Mouse (Mus musculus) bone marrow macrophage, adult 2 months (primary cell): ENCODE results near the gene Kif19a. TPM values are rescaled to one million over a fixed set of nuclear protein-coding genes. Genes with fewer than 3 reads are reported as not detected.
A peak's percentile ranks its signal among the peaks of the same experiment; 100 is the strongest.

Source experiments
- H3K27ac ChIP-seq: 2 replicates; pipeline ENCODE4 v1.5.1; 2012; ENCODE audit warnings: low read depth, low read length; ENCODE audit not compliant: insufficient read depth
- H3K4me1 ChIP-seq: 2 replicates; pipeline ENCODE4 v1.6.1; 2012; ENCODE audit warnings: low read length; ENCODE audit not compliant: control insufficient read depth, insufficient read depth
- H3K4me3 ChIP-seq: 2 replicates; pipeline ENCODE4 v1.5.1; 2012; ENCODE audit warnings: mild to moderate bottlenecking, low read length, moderate library complexity; ENCODE audit not compliant: insufficient read depth
- CTCF ChIP-seq: IDR thresholded peaks from 2 replicates; pipeline ENCODE4 v1.5.1; 2012; ENCODE audit warnings: low read depth, mild to moderate bottlenecking, low read length, moderate library complexity
- POLR2A ChIP-seq: IDR thresholded peaks from 2 replicates; pipeline ENCODE4 v1.6.1; 2012; ENCODE audit warnings: mild to moderate bottlenecking, low read depth, low read length, borderline replicate concordance
- polyA plus RNA-seq: library from polyadenylated mRNA; stranded (reverse); fragments of >200 nt; gene quantifications from 2 replicates; pipeline ENCODE4 v1.2.4, GENCODE M21; 2012; ENCODE audit not compliant: missing spikeins, insufficient read depth, insufficient read length

Kif19a gene
- polyA plus RNA-seq, 1 experiment, result 2.5 TPM

GRCm38 (mm10) chr11:114818185-114818584 lies 53.0 kb downstream of the Kif19a start:
- TF ChIP-seq CTCF (no peak), POLR2A (0 out of 2 replicates have a peak, but pooled peaks have one; percentile 11)
- peaks cover 29% of the 10 kb centered on the region for H3K4me1 ChIP-seq
- H3K4me3 ChIP-seq, result no peak overlapping the region
- peak overlapping the region; percentile 45 for H3K27ac ChIP-seq

- Histone ChIP-seq H3K4me1 (peaks cover 29% of the 10 kb centered on the region), H3K4me3 (no peak overlapping the region), H3K27ac (no peak overlapping the region)
- TF ChIP-seq CTCF (no peak), POLR2A (no peak)
Observed at GRCm38 (mm10) chr11:114819110-114819509, 53.9 kb downstream of the Kif19a start.

- peaks cover 29% of the 10 kb centered on the region for H3K4me1 ChIP-seq
- no peak for TF ChIP-seq POLR2A
- no peak for TF ChIP-seq CTCF
- H3K4me3 ChIP-seq, result no peak overlapping the region
- no peak overlapping the region for H3K27ac ChIP-seq
Observed at GRCm38 (mm10) chr11:114820444-114820843, 55.3 kb downstream of the Kif19a start.

GRCm38 (mm10) chr11:114821325-114821724 lies 56.1 kb downstream of the Kif19a start:
- Histone ChIP-seq H3K4me1 (peaks cover 30% of the 10 kb centered on the region), H3K27ac (peak overlapping the region; percentile 42), H3K4me3 (no peak overlapping the region)
- no peak for TF ChIP-seq CTCF
- TF ChIP-seq POLR2A, result no peak

DNA sequence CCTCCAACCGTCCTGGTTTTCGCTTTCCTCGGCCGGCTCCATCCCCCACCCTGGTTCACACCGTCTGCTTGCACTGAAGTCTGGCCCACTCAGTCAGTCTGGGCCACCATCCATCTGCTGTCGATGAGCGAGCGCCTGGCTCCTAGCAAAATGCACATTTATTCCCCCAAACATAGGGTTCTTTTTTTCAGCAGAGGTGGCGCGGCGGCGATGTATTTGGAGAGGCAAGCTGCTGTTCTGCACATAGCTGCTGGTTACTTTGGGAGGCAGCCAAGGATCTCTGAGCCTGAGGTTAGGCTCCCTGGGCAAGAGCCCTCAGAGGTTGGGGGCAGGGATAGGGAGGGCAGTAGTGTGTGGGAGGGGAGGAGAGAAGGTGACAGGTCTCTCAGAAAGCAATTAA lies 57.5 kb downstream of the Kif19a start:
- TF ChIP-seq POLR2A (no peak), CTCF (no peak)
- H3K4me3 ChIP-seq, result no peak overlapping the region
- peaks cover 33% of the 10 kb centered on the region for H3K4me1 ChIP-seq
- no peak overlapping the region for H3K27ac ChIP-seq

GRCm38 (mm10) chr11:114823199-114823725 lies 58.1 kb downstream of the Kif19a start:
- no peak overlapping the region for H3K4me3 ChIP-seq
- no peak for TF ChIP-seq CTCF
- TF ChIP-seq POLR2A, result no peak
- H3K4me1 ChIP-seq, result peaks cover 28% of the 10 kb centered on the region
- H3K27ac ChIP-seq, result no peak overlapping the region

DNA sequence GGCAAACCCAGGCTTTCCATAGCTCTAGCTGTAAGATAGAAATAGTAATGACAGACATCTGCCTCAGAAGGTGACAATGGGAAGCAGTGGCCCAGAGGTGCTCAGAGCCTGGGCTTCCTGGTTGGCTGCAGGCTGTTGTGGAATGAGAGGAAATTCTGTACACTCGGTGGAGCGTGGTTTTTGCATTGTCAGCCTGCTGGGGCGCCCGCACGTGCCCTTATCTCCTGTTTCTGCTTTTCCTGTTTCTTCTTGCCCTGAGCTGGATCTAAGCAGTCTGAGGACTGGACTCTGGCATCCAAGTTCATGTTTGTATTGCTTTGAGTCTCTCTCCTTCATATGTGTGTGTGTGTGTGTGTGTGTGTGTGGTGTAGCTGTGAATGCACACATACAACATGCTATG lies 61.5 kb downstream of the Kif19a start:
- Histone ChIP-seq H3K4me1 (peaks cover 12% of the 10 kb centered on the region), H3K27ac (peak overlapping the region; percentile 9; the same call in 1 of the 2 replicates), H3K4me3 (no peak overlapping the region)
- no peak for TF ChIP-seq POLR2A

- Histone ChIP-seq H3K4me1 (peaks cover 15% of the 10 kb centered on the region), H3K4me3 (no peak overlapping the region), H3K27ac (no peak overlapping the region)
- TF ChIP-seq CTCF, result no peak
- no peak for TF ChIP-seq POLR2A
Observed at GRCm38 (mm10) chr11:114829499-114830432, 64.6 kb downstream of the Kif19a start.

GRCm38 (mm10) chr11:114830433-114830773 lies 65.2 kb downstream of the Kif19a start:
- Histone ChIP-seq H3K27ac (no peak overlapping the region), H3K4me3 (no peak overlapping the region), H3K4me1 (peaks cover 15% of the 10 kb centered on the region)
- TF ChIP-seq POLR2A, result no peak
- no peak for TF ChIP-seq CTCF

GRCm38 (mm10) chr11:114833166-114833565 lies 68.0 kb downstream of the Kif19a start:
- Histone ChIP-seq H3K27ac (no peak overlapping the region), H3K4me3 (no peak overlapping the region), H3K4me1 (peaks cover 5% of the 10 kb centered on the region)
- TF ChIP-seq POLR2A (no peak), CTCF (no peak)

Other genes with a start within 250 kb of the Kif19a start
- gene Rpl38, start 96.9 kb upstream of the Kif19a start, polyA plus RNA-seq, result 1,601 and 1,765 TPM in 2 replicates
- gene Ttyh2, start 90.0 kb upstream of the Kif19a start, polyA plus RNA-seq, result 29.6 and 37.5 TPM in 2 replicates
- not detected in 2 replicates for gene Dnaic2, start 38.0 kb upstream of the Kif19a start, polyA plus RNA-seq
- gene Btbd17, start 30.6 kb downstream of the Kif19a start, polyA plus RNA-seq, result not detected in 2 replicates
- gene Gpr142, start 33.5 kb downstream of the Kif19a start, polyA plus RNA-seq, result not detected in 2 replicates
- gene Gprc5c, start 85.8 kb downstream of the Kif19a start, polyA plus RNA-seq, result 35.4 and 38.0 TPM in 2 replicates
- gene Cd300a, start 124.7 kb downstream of the Kif19a start, polyA plus RNA-seq, result 202 and 239 TPM in 2 replicates
- gene Cd300lb, start 169.0 kb downstream of the Kif19a start, polyA plus RNA-seq, result 194 and 220 TPM in 2 replicates
- gene Cd300c, start 203.8 kb downstream of the Kif19a start, polyA plus RNA-seq, result 1.5 and 1.7 TPM in 2 replicates
- gene Cd300ld, start 224.5 kb downstream of the Kif19a start, polyA plus RNA-seq, result 112 and 116 TPM in 2 replicates
- gene Cd300c2, start 236.5 kb downstream of the Kif19a start, polyA plus RNA-seq, result 447 and 482 TPM in 2 replicates